Mouse (Mus musculus) B cell, adult 62 days (primary cell): ENCODE data around the gene Lime1. TPM values are rescaled to one million over a fixed set of nuclear protein-coding genes. Genes with fewer than 3 reads are reported as not detected.

Experiments used
- total RNA-seq: library from RNA; stranded (reverse); gene quantifications from 4 replicates; pipeline ENCODE4 v1.2.4, GENCODE M21; 2023

Lime1 gene
- 51.3 to 57.5 TPM (median 54.5 TPM) in 4 replicates for total RNA-seq

DNA sequence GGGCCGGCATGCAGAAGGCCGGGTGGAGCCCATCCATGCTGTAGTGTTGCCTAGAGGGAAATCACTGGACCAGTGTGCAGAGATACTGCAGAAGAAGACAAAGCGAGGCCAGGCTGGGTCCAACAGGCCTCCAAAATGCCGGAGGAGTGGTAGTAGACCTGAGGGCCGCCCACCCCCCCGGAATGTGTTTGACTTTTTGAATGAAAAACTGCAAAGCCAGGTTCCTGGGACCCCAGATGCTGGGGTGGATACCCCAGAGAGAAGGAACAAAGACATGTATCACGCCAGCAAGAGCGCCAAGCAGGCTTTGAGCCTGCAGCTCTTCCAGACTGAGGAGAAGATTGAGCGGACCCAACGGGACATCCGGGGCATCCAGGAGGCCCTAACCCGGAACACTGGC is at the start of gene Lime1:
TSS of gene Lime1 (plus strand) at position 301 of the 400 bp plus-strand sequence.

DNA sequence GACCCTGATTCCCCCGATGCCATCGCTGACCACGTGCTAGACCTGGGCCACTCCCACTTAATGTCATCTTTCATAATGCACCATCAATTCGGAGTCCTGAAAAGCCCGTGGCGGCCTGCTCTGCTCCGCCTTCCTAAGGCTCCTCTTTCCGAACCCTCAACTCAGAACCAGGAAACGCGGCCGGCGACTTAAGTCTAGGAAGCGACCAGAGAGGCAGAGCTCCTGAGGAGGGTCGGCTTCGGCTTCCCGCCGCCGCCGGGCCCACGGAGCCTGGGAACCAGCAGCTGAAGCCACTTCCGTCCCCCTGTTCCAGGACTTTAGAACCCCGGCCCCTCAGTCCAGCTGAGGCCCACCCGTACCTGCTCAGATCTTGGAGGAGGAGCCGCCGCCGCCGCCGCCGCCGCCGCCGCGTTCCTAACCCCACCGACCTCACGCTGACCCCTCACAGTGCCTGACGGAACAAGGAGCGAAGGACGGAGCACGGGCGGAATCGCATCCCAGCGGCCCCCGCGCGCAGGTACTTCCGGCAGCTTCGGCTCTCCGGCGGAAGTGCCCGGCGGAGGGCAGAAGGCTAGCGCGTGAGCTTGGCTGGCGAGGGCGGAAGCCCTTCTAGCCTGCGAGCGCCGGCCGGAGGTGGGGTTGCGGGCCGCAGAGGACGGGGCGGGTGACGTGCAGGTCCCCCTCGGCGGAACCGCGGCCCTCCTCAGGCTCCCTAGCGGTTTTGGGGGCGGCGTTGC is 14.8 kb upstream of the Lime1 start, which contains the start of the genes Zgpat and Arfrp1:
TSS of gene Zgpat (plus strand) at position 69 of the 737 bp plus-strand sequence.
TSS of gene Arfrp1 (minus strand) at position 545 of the 737 bp plus-strand sequence.

Other genes with a start within 250 kb of the Lime1 start
- gene Kcnq2, start 244.8 kb upstream of the Lime1 start, total RNA-seq = not detected in 4 replicates
- gene Eef1a2, start 223.1 kb upstream of the Lime1 start, total RNA-seq = not detected in 4 replicates
- gene Ppdpf, start 192.8 kb upstream of the Lime1 start, total RNA-seq = 162 to 180 TPM (median 170 TPM) in 4 replicates
- 0.21 to 0.72 TPM (median 0.36 TPM) in 4 replicates for gene Ptk6, start 177.3 kb upstream of the Lime1 start, total RNA-seq
- 3.1 to 5.0 TPM (median 4.4 TPM) in 4 replicates for gene Srms, start 166.9 kb upstream of the Lime1 start, total RNA-seq
- gene Fndc11, start 160.1 kb upstream of the Lime1 start, total RNA-seq = 0.49 to 1.2 TPM (median 0.50 TPM) in 3 of 4 replicates, not detected in the other
- 342 to 369 TPM (median 351 TPM) in 4 replicates for gene Helz2, start 138.1 kb upstream of the Lime1 start, total RNA-seq
- gene Gmeb2, start 92.0 kb upstream of the Lime1 start, total RNA-seq = 53.9 to 59.9 TPM (median 57.6 TPM) in 4 replicates
- not detected in 4 replicates for gene Stmn3, start 65.6 kb upstream of the Lime1 start, total RNA-seq
- 117 to 125 TPM (median 117 TPM) in 4 replicates for gene Rtel1, start 60.3 kb upstream of the Lime1 start, total RNA-seq
- gene Zgpat, start 15.2 kb upstream of the Lime1 start, total RNA-seq = 69.0 to 80.3 TPM (median 72.6 TPM) in 4 replicates
- 80.6 to 90.5 TPM (median 89.1 TPM) in 4 replicates for gene Arfrp1, start 14.7 kb upstream of the Lime1 start, total RNA-seq
- gene Zbtb46, start 79.3 kb downstream of the Lime1 start, total RNA-seq = 0.78 to 2.7 TPM (median 0.97 TPM) in 4 replicates
- gene Abhd16b, start 113.1 kb downstream of the Lime1 start, total RNA-seq = 0.54 TPM in 1 of 4 replicates, not detected in the others
- 76.1 to 88.7 TPM (median 83.7 TPM) in 4 replicates for gene Tpd52l2, start 117.1 kb downstream of the Lime1 start, total RNA-seq
- 114 to 126 TPM (median 121 TPM) in 4 replicates for gene Dnajc5, start 140.4 kb downstream of the Lime1 start, total RNA-seq
- 154 to 176 TPM (median 155 TPM) in 4 replicates for gene Uckl1, start 204.8 kb downstream of the Lime1 start, total RNA-seq
- gene Prpf6, start 211.8 kb downstream of the Lime1 start, total RNA-seq = 57.2 to 63.1 TPM (median 59.7 TPM) in 4 replicates
- gene Zfp512b, start 212.7 kb downstream of the Lime1 start, total RNA-seq = 43.7 to 53.6 TPM (median 48.1 TPM) in 4 replicates
- gene Samd10, start 219.1 kb downstream of the Lime1 start, total RNA-seq = 11.7 to 13.1 TPM (median 13.0 TPM) in 4 replicates